Mouse (Mus musculus) left cerebral cortex, adult 2 months (tissue): ENCODE measurements around the gene H2afv. TPM values are rescaled to one million over a fixed set of nuclear protein-coding genes. Genes with fewer than 3 reads are reported as not detected.
"Not testable (repeated sequence)": the region's sequence is repeated elsewhere in the genome, so short reads cannot be mapped to it uniquely, and the experiment has no call there.

Source experiments
- DNase-seq, 2 experiments: peaks; one replicate each; pipeline ENCODE4 v3.0.0; 2021 to 2022; ENCODE audit warnings: low spot score in 2 of 2, mixed read lengths in 1 of 2; ENCODE audit errors: extremely low spot score in 1 of 2
- H3K27ac ChIP-seq: fragments of 200-600 bp; 2 replicates; pipeline ENCODE4 v1.8.1; 2022
- H3K4me3 ChIP-seq: fragments of 200-600 bp; 2 replicates; pipeline ENCODE4 v1.8.1; 2022
- CTCF ChIP-seq: fragments of 200-600 bp; IDR thresholded peaks from 2 replicates; pipeline ENCODE4 v1.8.1; 2022; ENCODE audit warnings: antibody characterized with exemption, mild to moderate bottlenecking, moderate library complexity
- intact Hi-C: fragments of 180-260 bp; cut with DNase I; formaldehyde crosslinking; loops from one replicate; pipeline ENCODE4 v1.15.1; 2025
- total RNA-seq, 2 experiments: library from RNA; stranded (reverse); gene quantifications; 2 replicates each; pipeline ENCODE4 v1.2.3; 2021

H2afv gene
- total RNA-seq, 2 experiments from 2014 or later: 39.6 to 41.4 TPM

DNA sequence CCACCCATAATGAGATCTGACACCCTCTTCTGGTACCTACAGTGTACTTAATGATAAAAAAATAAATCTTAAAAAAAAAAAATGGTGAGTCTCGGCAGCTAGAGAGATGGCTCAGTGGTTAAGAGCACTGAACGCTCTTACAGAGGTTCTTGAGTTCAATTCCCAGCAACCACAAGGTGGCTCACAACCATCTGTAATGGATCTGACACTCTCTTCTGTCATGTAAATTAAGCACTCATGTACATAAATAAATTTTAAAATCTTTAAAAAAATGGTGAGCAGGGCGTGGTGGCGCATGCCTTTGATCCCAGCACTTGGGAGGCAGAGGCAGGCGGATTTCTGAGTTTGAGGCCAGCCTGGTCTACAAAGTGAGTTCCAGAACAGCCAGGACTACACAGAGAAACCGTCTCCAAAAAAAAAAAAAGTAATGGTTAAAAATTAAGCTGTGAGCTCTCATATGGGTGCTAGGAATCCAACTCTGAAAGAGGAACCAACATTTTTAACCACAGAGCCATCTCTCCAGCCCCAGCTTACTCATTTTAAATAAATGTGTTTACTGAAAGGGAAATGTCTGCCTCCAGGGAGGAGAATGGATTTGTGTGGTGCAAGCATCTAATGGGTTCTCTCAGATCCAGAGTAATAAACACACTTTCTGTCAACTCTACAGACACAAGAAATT lies 19.1 kb upstream of the H2afv start:
- no peak for TF ChIP-seq CTCF
- intact Hi-C loops: no loop called here
- H3K4me3 ChIP-seq: no peak overlapping the region

DNA sequence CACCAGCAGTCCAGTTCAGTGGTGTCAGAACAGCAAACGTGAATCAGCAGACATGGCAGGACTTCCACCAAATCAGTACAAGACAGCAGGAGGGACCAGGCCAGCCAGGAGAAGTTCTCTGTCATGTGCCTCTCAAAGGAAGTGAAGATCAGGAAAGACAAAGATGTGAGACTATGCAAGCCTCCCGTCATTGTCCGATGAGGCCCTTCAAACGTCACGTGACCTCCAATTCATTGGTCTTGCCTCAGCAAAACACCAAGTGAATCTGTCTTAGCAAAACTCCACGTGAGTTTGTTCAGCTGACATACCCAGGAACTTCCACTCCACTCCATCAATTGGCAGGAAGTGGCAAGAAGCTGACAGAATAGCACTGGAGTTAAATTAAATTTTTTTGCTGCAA lies 11.8 kb upstream of the H2afv start:
- TF ChIP-seq CTCF: no peak
- no peak for DNase-seq
- H3K27ac ChIP-seq: no peak overlapping the region
- intact Hi-C loops: no loop called here
- H3K4me3 ChIP-seq: no peak overlapping the region

More for the DNA sequence above, 19.1 kb upstream of the H2afv start:
- no peak overlapping the region for H3K27ac ChIP-seq
- DNase-seq: no peak

GRCm38 (mm10) chr11:6448155-6448554 lies 3.9 kb upstream of the H2afv start:
- intact Hi-C loops: not testable (repeated sequence)

DNA sequence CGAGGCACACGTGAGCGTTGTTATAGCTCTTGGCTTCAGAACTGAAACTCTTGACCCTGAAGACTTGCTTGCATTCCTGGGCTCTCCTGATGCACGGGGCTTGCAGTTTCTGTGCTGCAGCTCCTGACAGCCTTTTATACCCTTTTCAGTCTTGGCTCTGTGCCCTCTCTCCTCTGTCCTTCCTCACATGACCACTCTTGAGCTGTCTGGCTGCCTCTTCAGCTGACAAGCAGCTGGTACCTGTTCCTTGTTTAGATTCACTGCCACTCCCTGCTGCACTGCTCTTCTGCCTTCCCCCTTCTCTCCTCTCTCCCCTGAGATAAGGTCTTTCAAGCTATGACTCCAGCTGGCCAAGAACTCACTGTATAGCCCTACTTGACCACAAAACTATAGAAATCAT lies 3.2 kb upstream of the H2afv start:
- DNase-seq: no peak
- Histone ChIP-seq H3K4me3 (no peak overlapping the region), H3K27ac (no peak overlapping the region)
- no peak for TF ChIP-seq CTCF
- intact Hi-C loops: no loop called here

More at GRCm38 (mm10) chr11:6448155-6448554, 3.9 kb upstream of the H2afv start:
- not testable (repeated sequence) for H3K27ac ChIP-seq, H3K4me3 ChIP-seq, DNase-seq

- TF ChIP-seq CTCF: no peak
- Histone ChIP-seq H3K4me3 (no peak overlapping the region), H3K27ac (no peak overlapping the region)
- intact Hi-C loops: no loop called here
- no peak for DNase-seq
Measured at GRCm38 (mm10) chr11:6445951-6446350, 1.7 kb upstream of the H2afv start.

DNA sequence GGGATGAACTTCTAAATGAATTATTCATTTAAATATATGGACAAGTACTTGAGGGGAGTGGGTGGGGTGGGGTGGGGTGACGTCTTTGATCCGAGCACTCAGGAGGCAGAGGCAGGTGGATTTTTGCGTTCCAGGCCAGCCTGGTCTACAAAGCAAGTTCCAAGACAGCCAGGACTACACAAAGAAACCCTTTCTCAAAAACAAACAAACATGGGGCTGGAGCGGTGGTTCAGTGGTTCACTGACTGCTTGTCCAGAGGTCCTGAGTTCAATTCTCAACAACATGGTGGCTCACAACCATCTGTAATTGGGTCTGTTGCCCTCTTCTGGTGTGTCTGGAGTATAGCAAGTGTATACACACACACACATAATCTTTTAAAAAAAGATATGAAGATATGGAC lies 1.2 kb upstream of the H2afv start:
- Histone ChIP-seq H3K27ac (no peak overlapping the region), H3K4me3 (no peak overlapping the region)
- TF ChIP-seq CTCF: no peak; the same call in 1 of the 2 replicates
- intact Hi-C loops: no loop called here
- DNase-seq: no peak

DNA sequence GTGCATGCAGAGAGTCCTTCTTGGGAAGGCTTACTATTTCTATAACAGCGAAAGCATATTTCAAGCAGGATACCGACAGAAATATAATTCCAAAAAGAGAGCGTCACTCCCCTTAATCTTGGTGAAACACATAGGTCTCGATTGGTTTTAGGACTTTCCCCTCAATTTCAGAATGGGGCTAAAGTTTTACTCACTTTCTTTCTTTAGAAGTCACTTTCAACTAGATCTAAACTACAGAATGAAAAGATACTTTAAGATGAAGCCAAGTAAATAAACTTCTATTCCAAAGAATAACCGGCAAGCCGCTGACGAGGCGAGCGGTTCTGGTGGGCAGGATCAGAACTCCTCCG lies 541 bp downstream of the H2afv start:
- TF ChIP-seq CTCF: no peak
- H3K27ac ChIP-seq: peak overlapping the region; percentile 88
- DNase-seq: no peak
- H3K4me3 ChIP-seq: peak overlapping the region; percentile 76
- intact Hi-C loops: loop anchor here (1.0 kb wide), 1 partner anchor 33 kb away; no protein-coding TSS in a partner anchor

GRCm38 (mm10) chr11:6443102-6443501 lies 1.1 kb downstream of the H2afv start:
- no peak for TF ChIP-seq CTCF
- DNase-seq: no peak
- Histone ChIP-seq H3K4me3 (peak overlapping the region; percentile 76), H3K27ac (no peak overlapping the region)
- intact Hi-C loops: no loop called here

- intact Hi-C loops: no loop called here
- Histone ChIP-seq H3K4me3 (no peak overlapping the region), H3K27ac (no peak overlapping the region)
- TF ChIP-seq CTCF: no peak
- no peak for DNase-seq
Measured at GRCm38 (mm10) chr11:6442566-6442965, 1.7 kb downstream of the H2afv start.

DNA sequence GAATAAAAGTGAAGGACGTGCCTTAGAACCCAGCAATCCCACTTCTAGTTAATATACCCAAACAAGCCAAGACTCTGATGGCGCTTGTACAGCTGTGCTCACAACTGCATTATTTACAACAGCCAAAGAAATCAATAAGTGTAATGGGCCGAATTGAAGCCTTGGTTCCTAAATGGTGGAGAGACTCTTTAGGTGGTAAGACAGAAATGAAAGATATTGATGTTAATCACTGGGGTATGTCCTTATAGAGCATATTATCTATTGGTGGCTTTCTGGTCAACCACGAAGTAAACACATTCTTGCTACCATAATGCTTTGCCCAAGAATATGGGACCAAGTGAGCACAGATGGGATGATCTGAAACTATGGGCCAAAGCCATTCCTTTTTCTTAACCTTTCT lies 4.1 kb downstream of the H2afv start:
- intact Hi-C loops: no loop called here
- no peak for TF ChIP-seq CTCF
- DNase-seq: no peak
- no peak overlapping the region for H3K27ac ChIP-seq
- H3K4me3 ChIP-seq: no peak overlapping the region

- no peak for DNase-seq
- H3K4me3 ChIP-seq: no peak overlapping the region
- intact Hi-C loops: no loop called here
- no peak overlapping the region for H3K27ac ChIP-seq
- no peak for TF ChIP-seq CTCF
Measured at GRCm38 (mm10) chr11:6437667-6438066, 6.6 kb downstream of the H2afv start.

DNA sequence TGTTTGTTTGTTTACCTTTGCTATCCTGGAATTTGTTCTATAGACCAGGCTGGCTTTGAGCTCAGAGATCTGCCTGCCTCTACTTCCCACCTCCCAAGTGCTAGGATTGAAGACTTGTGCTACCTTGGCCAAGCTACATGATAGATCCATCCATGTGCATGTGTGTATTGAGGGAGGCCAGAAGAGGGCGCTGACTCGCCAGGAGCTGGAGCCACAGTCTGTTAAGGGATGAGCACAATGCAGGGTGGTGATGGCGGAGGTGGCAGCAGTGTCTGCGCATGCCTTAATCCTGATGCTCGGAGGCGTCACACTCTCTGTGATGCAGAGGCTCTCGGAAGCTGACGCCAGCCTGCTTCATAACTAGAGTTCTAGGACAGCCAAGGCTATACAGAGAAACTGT lies 7.8 kb downstream of the H2afv start:
- no peak overlapping the region for H3K4me3 ChIP-seq
- DNase-seq: peak; percentile 28 to 30
- peak; percentile 55 for TF ChIP-seq CTCF
- no peak overlapping the region for H3K27ac ChIP-seq
- intact Hi-C loops: no loop called here

GRCm38 (mm10) chr11:6430186-6430585 lies 14.1 kb downstream of the H2afv start:
- Histone ChIP-seq H3K4me3 (no peak overlapping the region), H3K27ac (no peak overlapping the region)
- no peak for TF ChIP-seq CTCF
- no peak for DNase-seq
- intact Hi-C loops: no loop called here
